Mouse (Mus musculus) central nervous system, embryonic 14 days (tissue): ENCODE results near the gene Tox4. TPM values are rescaled to one million over a fixed set of nuclear protein-coding genes. Genes with fewer than 3 reads are reported as not detected.

Experiments
- polyA plus RNA-seq: library from polyadenylated mRNA; depleted of rRNA; stranded (reverse); fragments of >200 nt; gene quantifications from 2 replicates; pipeline ENCODE4 v1.2.3, GENCODE M21; 2012; rRNA removed

The Tox4 gene
- 43.2 and 44.0 TPM in 2 replicates for polyA plus RNA-seq

GRCm38 (mm10) chr14:52278932-52279746, at the start of gene Tox4, which contains the start of gene Rab2b:
Tox4 (plus strand) TSS chr14:52279146.
Rab2b (minus strand) TSS chr14:52279545.

GRCm38 (mm10) chr14:52257484-52258213, 21.3 kb upstream of the Tox4 start, which contains the start of gene Chd8:
Chd8 (minus strand) TSS chr14:52257780.

DNA sequence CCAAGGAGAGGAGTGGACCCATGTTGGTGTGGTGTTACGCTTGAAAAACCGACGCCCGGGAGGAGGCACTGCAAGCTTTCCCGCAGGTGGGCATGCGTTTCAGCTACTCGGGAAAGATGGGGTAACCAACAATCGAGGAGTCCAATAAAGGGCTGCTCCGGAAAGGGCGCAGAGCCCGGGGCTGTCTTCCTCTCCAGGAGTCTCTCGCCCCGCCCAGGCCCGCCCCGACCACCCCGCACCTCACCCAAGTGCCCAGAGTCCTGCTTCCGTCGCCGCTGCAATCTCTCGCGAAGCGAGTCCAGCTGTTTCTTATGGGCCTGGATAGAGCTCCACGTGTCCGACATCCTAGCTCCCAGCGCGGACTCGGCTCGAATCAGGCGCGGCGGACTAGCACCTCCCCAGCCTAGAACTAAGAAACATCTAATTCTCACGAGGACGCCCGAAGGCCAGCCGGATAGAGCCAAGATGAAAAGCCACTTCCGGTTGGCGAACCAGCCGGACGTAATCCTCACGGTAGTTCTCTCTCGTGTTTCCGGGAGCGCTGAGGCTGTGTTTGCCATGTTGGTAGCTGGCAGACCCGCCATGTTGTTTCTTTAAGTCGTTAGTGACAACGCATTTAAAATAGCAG, 25.8 kb downstream of the Tox4 start, which contains the start of gene Mettl3:
TSS of gene Mettl3 (minus strand) at position 485 of the 628 bp plus-strand sequence.

DNA sequence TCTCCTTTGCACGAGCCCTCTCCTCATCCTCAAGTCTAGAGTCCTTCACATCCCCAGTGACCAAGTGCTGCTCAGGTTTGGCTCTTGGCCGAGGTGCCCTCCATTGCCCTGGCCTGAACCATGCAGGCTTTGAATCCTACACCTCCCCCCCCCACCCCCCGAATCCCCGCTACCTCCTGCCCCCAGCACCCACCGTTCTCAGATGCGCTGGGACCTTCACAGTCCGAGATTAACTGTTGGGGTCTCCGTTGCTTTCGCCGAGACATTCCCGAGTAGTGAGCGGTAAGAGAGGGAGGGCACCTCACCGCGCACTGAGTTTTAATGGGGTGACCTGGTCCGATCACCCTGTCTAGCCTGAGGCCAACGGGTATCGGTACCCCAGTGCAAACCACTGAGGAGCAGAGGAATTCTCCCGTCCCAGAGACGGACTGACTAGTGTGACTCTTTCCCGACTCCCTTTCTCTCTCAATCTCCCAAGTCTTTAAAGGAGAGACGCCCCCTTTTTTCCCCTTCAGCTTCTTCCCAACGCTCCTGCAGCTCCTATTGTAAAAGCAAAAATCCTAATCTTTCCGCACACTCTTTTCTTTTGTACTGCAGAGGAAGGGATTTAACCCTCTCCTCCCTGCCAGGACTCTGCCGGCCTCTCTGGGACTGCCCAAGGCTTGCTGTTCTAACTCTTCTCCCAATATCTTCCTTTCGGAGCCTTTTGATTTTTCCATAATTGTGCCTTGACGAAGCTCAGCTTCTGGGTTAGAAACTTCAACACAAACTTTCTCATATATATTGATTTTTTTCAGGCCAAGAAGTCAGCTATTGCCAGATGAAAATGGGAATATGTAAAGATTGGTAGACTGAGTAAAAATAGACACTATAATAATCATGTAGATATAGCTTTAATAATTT, 49.2 kb downstream of the Tox4 start, which contains the start of gene Sall2:
TSS of gene Sall2 (minus strand) at position 853 of the 903 bp plus-strand sequence.

Other genes with a start within 250 kb of the Tox4 start
- gene Olfr221, start 236.7 kb upstream of the Tox4 start, polyA plus RNA-seq = 0.01 TPM in 1 of 2 replicates, not detected in the other
- gene Hnrnpc, start 175.1 kb upstream of the Tox4 start, polyA plus RNA-seq = 497 and 569 TPM in 2 replicates
- 1.7 and 1.8 TPM in 2 replicates for gene Rpgrip1, start 168.4 kb upstream of the Tox4 start, polyA plus RNA-seq
- gene Supt16, start 81.7 kb upstream of the Tox4 start, polyA plus RNA-seq = 42.6 and 46.2 TPM in 2 replicates
- 63.5 and 70.7 TPM in 2 replicates for gene Chd8, start 21.4 kb upstream of the Tox4 start, polyA plus RNA-seq
- 47.8 and 51.9 TPM in 2 replicates for gene Rab2b, start 399 bp downstream of the Tox4 start, polyA plus RNA-seq
- gene Mettl3, start 26.0 kb downstream of the Tox4 start, polyA plus RNA-seq = 55.1 and 58.7 TPM in 2 replicates
- 52.2 and 52.9 TPM in 2 replicates for gene Sall2, start 49.6 kb downstream of the Tox4 start, polyA plus RNA-seq
- gene Olfr1513, start 77.3 kb downstream of the Tox4 start, polyA plus RNA-seq = not detected in 2 replicates
- not detected in 2 replicates for gene Olfr1512, start 100.0 kb downstream of the Tox4 start, polyA plus RNA-seq
- gene Olfr1511, start 118.2 kb downstream of the Tox4 start, polyA plus RNA-seq = not detected in 2 replicates
- not detected in 2 replicates for gene Olfr1510, start 135.2 kb downstream of the Tox4 start, polyA plus RNA-seq
- not detected in 2 replicates for gene Olfr1509, start 163.8 kb downstream of the Tox4 start, polyA plus RNA-seq
- gene Olfr1508, start 188.3 kb downstream of the Tox4 start, polyA plus RNA-seq = not detected in 2 replicates
- gene Olfr1507, start 216.6 kb downstream of the Tox4 start, polyA plus RNA-seq = 0.03 TPM in 1 of 2 replicates, not detected in the other